Mouse (Mus musculus) forebrain, embryonic 12.5 days (tissue): ENCODE results near the gene Lypla2. TPM values are rescaled to one million over a fixed set of nuclear protein-coding genes. Genes with fewer than 3 reads are reported as not detected.
"Not testable (repeated sequence)": the region's sequence is repeated elsewhere in the genome, so short reads cannot be mapped to it uniquely, and the experiment has no call there.

ENCODE experiments used
- ATAC-seq: fragments of 200-750 bp; cut with Nextera tagmentation; 2 replicates; pipeline ENCODE4 v1.8.0; 2017; ENCODE audit warnings: moderate TSS enrichment; ENCODE audit not compliant: low FRiP score
- H3K27ac ChIP-seq: fragments of 300-500 bp; sonication (generic); 2 replicates; pipeline ENCODE4 v1.5.1; 2016; ENCODE audit warnings: mild to moderate bottlenecking
- H3K27me3 ChIP-seq: fragments of 300-500 bp; sonication (generic); 2 replicates; pipeline ENCODE4 v1.6.1; 2016; ENCODE audit warnings: mild to moderate bottlenecking
- H3K36me3 ChIP-seq: fragments of 300-500 bp; sonication (generic); replicated peaks from 2 replicates; pipeline ENCODE4 v1.6.1; 2016; ENCODE audit warnings: mild to moderate bottlenecking
- H3K4me1 ChIP-seq: fragments of 300-500 bp; sonication (generic); 2 replicates; pipeline ENCODE4 v1.6.1; 2016
- H3K4me2 ChIP-seq: fragments of 300-500 bp; sonication (generic); 2 replicates; pipeline ENCODE4 v1.6.1; 2016; ENCODE audit warnings: mild to moderate bottlenecking, moderate library complexity
- H3K4me3 ChIP-seq: fragments of 300-500 bp; sonication (generic); replicated peaks from 2 replicates; pipeline ENCODE4 v1.5.1; 2016; ENCODE audit warnings: mild to moderate bottlenecking
- H3K9ac ChIP-seq: fragments of 300-500 bp; sonication (generic); 2 replicates; pipeline ENCODE4 v1.6.1; 2016; ENCODE audit warnings: mild to moderate bottlenecking
- H3K9me3 ChIP-seq: fragments of 300-500 bp; sonication (generic); 2 replicates; pipeline ENCODE4 v1.6.1; 2016
- WGBS: fragments of 180-500 bp; shearing (Covaris S2); methylation state at CpG from one replicate; pipeline ENCODE4 v1.1.7; 2016; 5-methylcytosine and 5-hydroxymethylcytosine counted together
- polyA plus RNA-seq: library from polyadenylated mRNA; unstranded; fragments of >200 nt; fragmentation: Nextera tagmentation; extraction: Ambion mirVana; gene quantifications from 2 replicates; pipeline ENCODE4 v1.2.1, GENCODE M21; 2016

Gene Lypla2
- polyA plus RNA-seq, 1 experiment from 2014 or later: 153 TPM

- WGBS: 89% methylated on average over 6 of the region's 6 CpGs
Observed at GRCm38 (mm10) chr4:135942193-135942592, 30.2 kb downstream of the Lypla2 start.

GRCm38 (mm10) chr4:135941026-135941425, 31.4 kb downstream of the Lypla2 start:
- 81% methylated on average over 8 of the region's 8 CpGs for whole genome bisulfite sequencing
- not testable (repeated sequence) for H3K4me3 ChIP-seq, H3K9me3 ChIP-seq, H3K27me3 ChIP-seq, H3K9ac ChIP-seq, H3K4me2 ChIP-seq, H3K27ac ChIP-seq, H3K4me1 ChIP-seq, ATAC-seq
- peaks cover 21% of the 10 kb centered on the region for H3K36me3 ChIP-seq

More at GRCm38 (mm10) chr4:135942193-135942592, 30.2 kb downstream of the Lypla2 start:
- Histone ChIP-seq H3K9me3 (no peaks in the 10 kb centered on the region), H3K27ac (no peak overlapping the region), H3K36me3 (peaks cover 21% of the 10 kb centered on the region), H3K4me3 (no peak overlapping the region), H3K4me2 (no peak overlapping the region), H3K4me1 (peaks cover 8% of the 10 kb centered on the region; the same call in 1 of the 2 replicates), H3K27me3 (no peaks in the 10 kb centered on the region), H3K9ac (no peak overlapping the region)
- no peak for ATAC-seq

GRCm38 (mm10) chr4:135938858-135939257, 33.6 kb downstream of the Lypla2 start:
- Histone ChIP-seq H3K36me3 (peaks cover 33% of the 10 kb centered on the region), H3K27me3 (no peaks in the 10 kb centered on the region), H3K9me3 (no peaks in the 10 kb centered on the region), H3K4me1 (peaks cover 7% of the 10 kb centered on the region), H3K4me2 (no peak overlapping the region), H3K27ac (no peak overlapping the region), H3K4me3 (no peak overlapping the region), H3K9ac (no peak overlapping the region)
- ATAC-seq: no peak
- WGBS: 82% methylated on average over 7 of the region's 7 CpGs

GRCm38 (mm10) chr4:135935502-135935901, 36.9 kb downstream of the Lypla2 start:
- ATAC-seq: no peak
- H3K36me3 ChIP-seq: peaks cover 50% of the 10 kb centered on the region
- no peak overlapping the region; the same call in 1 of the 2 replicates for H3K9ac ChIP-seq
- H3K9me3 ChIP-seq: no peaks in the 10 kb centered on the region
- H3K4me3 ChIP-seq: no peak overlapping the region
- H3K4me1 ChIP-seq: peaks cover 7% of the 10 kb centered on the region
- no peak overlapping the region for H3K27ac ChIP-seq
- WGBS: 67% methylated on average over 5 of the region's 5 CpGs
- H3K4me2 ChIP-seq: no peak overlapping the region
- H3K27me3 ChIP-seq: no peaks in the 10 kb centered on the region

GRCm38 (mm10) chr4:135934708-135935500, 37.5 kb downstream of the Lypla2 start:
- H3K4me1 ChIP-seq: peaks cover 7% of the 10 kb centered on the region
- WGBS: 46% methylated on average over 12 of the region's 12 CpGs
- no peak for ATAC-seq
- H3K27me3 ChIP-seq: no peaks in the 10 kb centered on the region
- no peak overlapping the region for H3K27ac ChIP-seq
- H3K4me2 ChIP-seq: no peak overlapping the region
- no peak overlapping the region; the same call in 1 of the 2 replicates for H3K9ac ChIP-seq
- peaks cover 50% of the 10 kb centered on the region for H3K36me3 ChIP-seq
- H3K9me3 ChIP-seq: no peaks in the 10 kb centered on the region
- H3K4me3 ChIP-seq: no peak overlapping the region

- Histone ChIP-seq H3K4me1 (peaks cover 7% of the 10 kb centered on the region), H3K4me2 (no peak overlapping the region), H3K36me3 (peaks cover 34% of the 10 kb centered on the region), H3K4me3 (no peak overlapping the region), H3K27ac (no peak overlapping the region), H3K9me3 (no peaks in the 10 kb centered on the region), H3K27me3 (no peaks in the 10 kb centered on the region), H3K9ac (no peak overlapping the region)
- no peak for ATAC-seq
- WGBS: 68% methylated on average over 5 of the region's 5 CpGs
Observed at GRCm38 (mm10) chr4:135931832-135932231, 40.6 kb downstream of the Lypla2 start.

GRCm38 (mm10) chr4:135930239-135930638, 42.2 kb downstream of the Lypla2 start:
- Histone ChIP-seq H3K27me3 (no peaks in the 10 kb centered on the region), H3K27ac (no peak overlapping the region), H3K9ac (no peak overlapping the region), H3K36me3 (peaks cover 31% of the 10 kb centered on the region), H3K4me3 (no peak overlapping the region), H3K9me3 (no peaks in the 10 kb centered on the region), H3K4me2 (no peak overlapping the region), H3K4me1 (peaks cover 4% of the 10 kb centered on the region)
- 93% methylated on average over 8 of the region's 8 CpGs for WGBS
- ATAC-seq: no peak

- no peak overlapping the region for H3K9ac ChIP-seq
- no peak overlapping the region for H3K4me3 ChIP-seq
- ATAC-seq: no peak
- H3K27ac ChIP-seq: no peak overlapping the region
- H3K27me3 ChIP-seq: no peaks in the 10 kb centered on the region
- WGBS: 94% methylated on average over 9 of the region's 9 CpGs
- H3K9me3 ChIP-seq: no peaks in the 10 kb centered on the region
- H3K36me3 ChIP-seq: peaks cover 31% of the 10 kb centered on the region
- no peaks in the 10 kb centered on the region for H3K4me1 ChIP-seq
- no peak overlapping the region for H3K4me2 ChIP-seq
Observed at GRCm38 (mm10) chr4:135929828-135930227, 42.6 kb downstream of the Lypla2 start.

GRCm38 (mm10) chr4:135929405-135929804, 43.0 kb downstream of the Lypla2 start:
- no peak for ATAC-seq
- Histone ChIP-seq H3K4me3 (no peak overlapping the region), H3K4me1 (no peaks in the 10 kb centered on the region), H3K27me3 (no peaks in the 10 kb centered on the region), H3K27ac (no peak overlapping the region), H3K36me3 (peaks cover 33% of the 10 kb centered on the region), H3K9me3 (no peaks in the 10 kb centered on the region), H3K9ac (no peak overlapping the region), H3K4me2 (no peak overlapping the region)
- 86% methylated on average over 5 of the region's 5 CpGs for WGBS

GRCm38 (mm10) chr4:135928376-135928775, 44.0 kb downstream of the Lypla2 start:
- Histone ChIP-seq H3K4me1 (no peaks in the 10 kb centered on the region), H3K4me3 (no peak overlapping the region), H3K27me3 (no peaks in the 10 kb centered on the region), H3K4me2 (no peak overlapping the region), H3K9me3 (no peaks in the 10 kb centered on the region), H3K9ac (no peak overlapping the region), H3K27ac (no peak overlapping the region), H3K36me3 (peaks cover 28% of the 10 kb centered on the region)
- WGBS: 85% methylated on average over 9 of the region's 9 CpGs
- ATAC-seq: no peak

GRCm38 (mm10) chr4:135926861-135927260, 45.6 kb downstream of the Lypla2 start:
- ATAC-seq: no peak
- H3K4me1 ChIP-seq: peaks cover 8% of the 10 kb centered on the region
- no peak overlapping the region for H3K4me2 ChIP-seq
- no peak overlapping the region for H3K4me3 ChIP-seq
- H3K27me3 ChIP-seq: no peaks in the 10 kb centered on the region
- WGBS: 98% methylated on average over 3 of the region's 3 CpGs
- H3K36me3 ChIP-seq: peaks cover 26% of the 10 kb centered on the region
- no peak overlapping the region for H3K9ac ChIP-seq
- H3K9me3 ChIP-seq: no peaks in the 10 kb centered on the region
- no peak overlapping the region for H3K27ac ChIP-seq

- Histone ChIP-seq H3K9ac (no peak overlapping the region), H3K27ac (no peak overlapping the region), H3K4me1 (peaks cover 13% of the 10 kb centered on the region), H3K27me3 (no peaks in the 10 kb centered on the region), H3K9me3 (no peaks in the 10 kb centered on the region), H3K4me2 (no peak overlapping the region), H3K4me3 (no peak overlapping the region), H3K36me3 (peaks cover 23% of the 10 kb centered on the region)
- 91% methylated on average over 10 of the region's 10 CpGs for WGBS
- no peak for ATAC-seq
Observed at GRCm38 (mm10) chr4:135926195-135926808, 46.1 kb downstream of the Lypla2 start.

- H3K9me3 ChIP-seq: no peaks in the 10 kb centered on the region
- H3K27ac ChIP-seq: no peak overlapping the region
- H3K4me1 ChIP-seq: peaks cover 15% of the 10 kb centered on the region
- H3K9ac ChIP-seq: no peak overlapping the region
- no peak overlapping the region for H3K4me3 ChIP-seq
- 88% methylated on average over 5 of the region's 5 CpGs for WGBS
- H3K36me3 ChIP-seq: peaks cover 18% of the 10 kb centered on the region
- ATAC-seq: no peak
- H3K4me2 ChIP-seq: no peak overlapping the region
- H3K27me3 ChIP-seq: no peaks in the 10 kb centered on the region
Observed at GRCm38 (mm10) chr4:135925341-135925740, 47.1 kb downstream of the Lypla2 start.
